Comparison of ENCODE assay signal across 8 mouse cellular contexts in genomic region chr7:3694076-3694948, GRCm38 (mm10). TPM values are rescaled to one million over a fixed set of nuclear protein-coding genes. Genes with fewer than 3 reads are reported as not detected.
A peak's percentile ranks its signal among the peaks of the same experiment; 100 is the strongest.
DNase-seq lines count a peak whose midpoint lies in the region; ATAC-seq and TF ChIP-seq lines count a peak whose summit lies in the region.

No protein-coding gene starts in this region.

- peak overlapping the region; percentile 76 for H3K4me3 ChIP-seq in gastrocnemius, adult 2 months
- H3K4me3 ChIP-seq in hindbrain, embryonic 15.5 days = peak overlapping the region; percentile 85

- peaks cover 32% of the 10 kb centered on the region for H3K36me3 ChIP-seq in hindbrain, embryonic 15.5 days

- peak overlapping the region; percentile 98 for H3K27ac ChIP-seq in gastrocnemius, adult 2 months
- H3K27ac ChIP-seq in hindbrain, embryonic 15.5 days (replicated peaks) = peak overlapping the region; percentile 95

- no peak for TF ChIP-seq CTCF in gastrocnemius, adult 2 months (IDR thresholded peaks at IDR 0.05)

- intact Hi-C loops in gastrocnemius, adult 2 months (cut with DNase I) = loop anchor here (5.0 kb wide), 2 partner anchors 47 to 67 kb away; partner anchors contain the start of genes Cnot3, Prpf31 and Tfpt
- intact Hi-C loops in left cerebral cortex, postnatal 25 days (cut with DNase I) = loop anchor here (5.0 to 10.0 kb wide), 2 partner anchors 453 to 810 kb away; partner anchors contain the start of gene Ppp1r12c

- peak overlapping the region; percentile 94 for H3K9ac ChIP-seq in hindbrain, embryonic 15.5 days

- ATAC-seq in hindbrain, embryonic 15.5 days (ENCODE audit: low FRiP score, low read depth) = peak; percentile 35
- peak; percentile 41 for ATAC-seq in megakaryocyte-erythroid progenitor cell, adult 5-6 weeks (replicated peaks; ENCODE audit: low FRiP score, low TSS enrichment, poor library complexity, severe bottlenecking)

- no peaks in the 10 kb centered on the region for H3K9me3 ChIP-seq in hindbrain, embryonic 15.5 days

- peaks cover 36% of the 10 kb centered on the region for H3K4me1 ChIP-seq in hindbrain, embryonic 15.5 days (replicated peaks)

- no peaks in the 10 kb centered on the region for H3K27me3 ChIP-seq in hindbrain, embryonic 15.5 days

- H3K4me2 ChIP-seq in hindbrain, embryonic 15.5 days = peak overlapping the region; percentile 68

- WGBS in hindbrain, embryonic 15.5 days = 3% methylated on average over 54 of the region's 55 CpGs

- DNase-seq in ZHBTc4 (ENCODE audit: low read depth, low spot score) = peak; percentile 95
- peak; percentile 84 for DNase-seq in cerebellum, adult 9-10 months
- DNase-seq in gastrocnemius, adult 2 months = peak; percentile 71
- DNase-seq in left cerebral cortex, postnatal 25 days (ENCODE audit: low spot score in 2 of 2) = peak; percentile 52 to 74
- peak; percentile 79 to 88 for DNase-seq in right cerebral cortex, postnatal 10 days (ENCODE audit: low spot score in 2 of 2)
- DNase-seq in urinary bladder, postnatal 4 days (ENCODE audit: low spot score in 2 of 2) = peak; percentile 73 to 74

RNA-seq across cellular contexts. Expression of gene Mboat7, which starts 1.0 kb away (rescaled TPM):
- total RNA-seq in gastrocnemius, adult 2 months (2021) = 10 to 100 TPM in 1 of 2 experiments, 1 to 10 TPM in 1; 8.9 to 10.1 TPM
- 105 and 113 TPM in 2 replicates for polyA plus RNA-seq in hindbrain, embryonic 15.5 days (2015; fragmentation: Nextera tagmentation; extraction: Ambion mirVana)
- total RNA-seq in left cerebral cortex, postnatal 25 days (2021) = 100 to 1,000 TPM; 212 to 220 TPM
- 20.2 and 26.7 TPM in 2 replicates for total RNA-seq in megakaryocyte-erythroid progenitor cell, adult 5-6 weeks (2014; fragmentation: Nextera tagmentation)
- 8.5 and 18.9 TPM in 2 replicates for total RNA-seq in megakaryocyte-erythroid progenitor cell, adult 5-6 weeks (2017)

RNA-seq across cellular contexts. Expression of gene Tsen34, which starts 1.6 kb away (rescaled TPM):
- total RNA-seq in gastrocnemius, adult 2 months (2021) = 10 to 100 TPM; 22.7 to 31.9 TPM
- polyA plus RNA-seq in hindbrain, embryonic 15.5 days (2015; fragmentation: Nextera tagmentation; extraction: Ambion mirVana) = 275 and 297 TPM in 2 replicates
- total RNA-seq in left cerebral cortex, postnatal 25 days (2021) = 10 to 100 TPM; 71.6 to 73.4 TPM
- total RNA-seq in megakaryocyte-erythroid progenitor cell, adult 5-6 weeks (2014; fragmentation: Nextera tagmentation) = 6.6 and 9.5 TPM in 2 replicates
- total RNA-seq in megakaryocyte-erythroid progenitor cell, adult 5-6 weeks (2017) = 10.3 and 18.2 TPM in 2 replicates

RNA-seq across cellular contexts. Expression of gene Rps9, which starts 9.5 kb away (rescaled TPM):
- 100 to 1,000 TPM; 399 to 461 TPM for total RNA-seq in gastrocnemius, adult 2 months (2021)
- 691 and 766 TPM in 2 replicates for polyA plus RNA-seq in hindbrain, embryonic 15.5 days (2015; fragmentation: Nextera tagmentation; extraction: Ambion mirVana)
- total RNA-seq in left cerebral cortex, postnatal 25 days (2021) = 100 to 1,000 TPM; 322 to 328 TPM
- total RNA-seq in megakaryocyte-erythroid progenitor cell, adult 5-6 weeks (2014; fragmentation: Nextera tagmentation) = 3,542 and 4,029 TPM in 2 replicates
- 1,380 and 1,558 TPM in 2 replicates for total RNA-seq in megakaryocyte-erythroid progenitor cell, adult 5-6 weeks (2017)

RNA-seq across cellular contexts. Expression of gene Tmc4, which starts 17.0 kb away (rescaled TPM):
- 1 to 10 TPM in 1 of 2 experiments, under 1 TPM in 1; 0.38 to 1.3 TPM for total RNA-seq in gastrocnemius, adult 2 months (2021)
- polyA plus RNA-seq in hindbrain, embryonic 15.5 days (2015; fragmentation: Nextera tagmentation; extraction: Ambion mirVana) = 5.0 and 5.2 TPM in 2 replicates
- total RNA-seq in left cerebral cortex, postnatal 25 days (2021) = 1 to 10 TPM; 6.5 to 7.1 TPM
- 10.8 and 19.5 TPM in 2 replicates for total RNA-seq in megakaryocyte-erythroid progenitor cell, adult 5-6 weeks (2014; fragmentation: Nextera tagmentation)
- 1.7 and 8.6 TPM in 2 replicates for total RNA-seq in megakaryocyte-erythroid progenitor cell, adult 5-6 weeks (2017)

RNA-seq across cellular contexts. Expression of gene Pirb, which starts 25.9 kb away (rescaled TPM):
- under 1 TPM; 0.61 to 0.84 TPM for total RNA-seq in gastrocnemius, adult 2 months (2021)
- 0.45 and 0.50 TPM in 2 replicates for polyA plus RNA-seq in hindbrain, embryonic 15.5 days (2015; fragmentation: Nextera tagmentation; extraction: Ambion mirVana)
- total RNA-seq in left cerebral cortex, postnatal 25 days (2021) = under 1 TPM; 0.18 to 0.21 TPM
- 0.69 TPM in 1 of 2 replicates, not detected in the other for total RNA-seq in megakaryocyte-erythroid progenitor cell, adult 5-6 weeks (2014; fragmentation: Nextera tagmentation)
- 1.5 TPM in 1 of 2 replicates, not detected in the other for total RNA-seq in megakaryocyte-erythroid progenitor cell, adult 5-6 weeks (2017)

Comparison
In these comparisons a context has a peak if more than half of its experiments do, and no peak if none do; other contexts are left out.
1. Peak in every context shown above with its lines: DNase-seq, ATAC-seq, H3K4me3 ChIP-seq and H3K27ac ChIP-seq.
2. RNA of gene Mboat7, which starts 1.0 kb away (total RNA-seq): 212 to 220 TPM in left cerebral cortex, postnatal 25 days; 8.5 to 26.7 TPM in megakaryocyte-erythroid progenitor cell, adult 5-6 weeks and 8.9 to 10.1 TPM in gastrocnemius, adult 2 months; every median in the first group is over 4 times any median in the second.